Mouse (Mus musculus) heart, adult 2 months (tissue): ENCODE data around the gene Zfp663. TPM values are rescaled to one million over a fixed set of nuclear protein-coding genes. Genes with fewer than 3 reads are reported as not detected.

Source experiments
- DNase-seq, 2 experiments: peaks; one replicate each; pipeline ENCODE4 v3.0.0; 2021
- H3K27ac ChIP-seq: fragments of 200-600 bp; 2 replicates; pipeline ENCODE4 v1.8.1; 2022
- H3K27me3 ChIP-seq: fragments of 200-500 bp; 2 replicates; pipeline ENCODE4 v1.6.1; 2012; ENCODE audit warnings: mild to moderate bottlenecking, low read length, inconsistent platforms, mixed read lengths; ENCODE audit not compliant: control insufficient read depth, insufficient read depth
- H3K36me3 ChIP-seq: fragments of 200-500 bp; 2 replicates; pipeline ENCODE4 v1.6.1; 2012; ENCODE audit warnings: low read length, inconsistent platforms; ENCODE audit not compliant: control insufficient read depth, insufficient read depth
- H3K4me1 ChIP-seq: fragments of 200-500 bp; 2 replicates; pipeline ENCODE4 v1.6.1; 2011; ENCODE audit warnings: low read length; ENCODE audit not compliant: control insufficient read depth, insufficient read depth
- H3K4me3 ChIP-seq: fragments of 200-600 bp; 2 replicates; pipeline ENCODE4 v1.8.1; 2022
- H3K79me2 ChIP-seq: fragments of 200-500 bp; replicated peaks from 2 replicates; pipeline ENCODE4 v1.6.1; 2012; ENCODE audit warnings: mild to moderate bottlenecking, inconsistent platforms, low read length, moderate library complexity, mixed read lengths; ENCODE audit not compliant: control insufficient read depth, insufficient read depth
- H3K9ac ChIP-seq: fragments of 200-500 bp; 2 replicates; pipeline ENCODE4 v1.6.1; 2012; ENCODE audit warnings: low read depth, mild to moderate bottlenecking, control low read depth, inconsistent platforms, low read length, mixed read lengths
- CTCF ChIP-seq: fragments of 200-600 bp; IDR thresholded peaks from 2 replicates; pipeline ENCODE4 v1.8.1; 2022; ENCODE audit warnings: antibody characterized with exemption, mild to moderate bottlenecking, moderate library complexity
- EP300 ChIP-seq: fragments of 200-500 bp; IDR thresholded peaks from 2 replicates; pipeline ENCODE4 v1.6.1; 2011; ENCODE audit warnings: low read depth, low read length, control low read depth; ENCODE audit not compliant: insufficient read depth
- POLR2A ChIP-seq: fragments of 200-500 bp; IDR thresholded peaks from 2 replicates; pipeline ENCODE4 v1.6.1; 2011; ENCODE audit warnings: mild to moderate bottlenecking, low read depth, low read length, control low read depth; ENCODE audit not compliant: insufficient read depth
- WGBS: fragments of 180-500 bp; shearing (Covaris S2); methylation state at CpG from one replicate; pipeline ENCODE4 v1.1.7; 2018; 5-methylcytosine and 5-hydroxymethylcytosine counted together
- intact Hi-C: fragments of 180-260 bp; cut with DNase I; formaldehyde crosslinking; loops from one replicate; pipeline ENCODE4 v1.15.1; 2025
- polyA plus RNA-seq: library from polyadenylated mRNA; depleted of rRNA; stranded (reverse); fragments of >200 nt; gene quantifications from 2 replicates; pipeline ENCODE4 v1.2.3, GENCODE M21; 2012
- total RNA-seq, 2 experiments: library from RNA; stranded (reverse); gene quantifications; 2 replicates each; pipeline ENCODE4 v1.2.3; 2021

Zfp663 gene
- total and polyA plus RNA-seq, 3 experiments: not detected

DNA sequence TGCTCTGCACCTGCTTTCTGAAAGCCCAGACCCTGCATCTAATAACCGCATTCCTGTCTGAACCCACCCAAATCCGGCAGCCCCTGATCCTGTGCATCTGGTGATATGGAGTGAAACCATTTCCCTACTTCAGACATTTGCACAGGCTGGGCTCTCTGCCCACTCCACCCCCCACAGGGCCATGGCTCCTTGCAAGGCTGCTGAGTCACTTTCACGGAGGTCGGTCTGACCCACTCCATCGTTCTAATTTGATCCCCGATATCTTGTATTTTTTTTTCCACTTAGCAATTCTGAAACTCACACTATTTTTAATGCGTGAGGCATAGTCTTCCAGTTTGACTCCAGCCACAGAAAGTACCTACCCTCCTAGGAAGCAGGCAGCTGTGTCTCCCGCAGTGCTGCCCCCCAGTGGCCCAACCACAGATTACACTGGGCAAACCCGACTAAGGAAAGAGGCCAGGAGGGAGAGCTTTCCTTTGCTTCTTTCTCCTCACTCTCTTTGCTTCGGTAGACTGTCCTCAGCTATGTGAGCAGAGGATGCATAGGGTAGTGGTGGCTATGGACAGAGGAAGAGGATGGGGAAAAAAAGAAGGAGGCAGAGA, 39.3 kb upstream of the Zfp663 start:
- Histone ChIP-seq H3K79me2 (no peaks in the 10 kb centered on the region), H3K27me3 (no peaks in the 10 kb centered on the region), H3K4me3 (no peak overlapping the region), H3K27ac (no peak overlapping the region), H3K4me1 (peaks cover 1% of the 10 kb centered on the region), H3K9ac (no peak overlapping the region), H3K36me3 (no peaks in the 10 kb centered on the region)
- DNase-seq: peak; percentile 66 to 85
- WGBS: 24% methylated on average over 10 of the region's 10 CpGs
- intact Hi-C loops: loop anchor here (2.0 kb wide), 1 partner anchor 17 kb away; no protein-coding TSS in a partner anchor
- TF ChIP-seq POLR2A: no peak
- no peak for TF ChIP-seq EP300
- TF ChIP-seq CTCF: peak; percentile 88

- H3K4me1 ChIP-seq: peaks cover 3% of the 10 kb centered on the region
- no peaks in the 10 kb centered on the region for H3K79me2 ChIP-seq
- H3K27me3 ChIP-seq: no peaks in the 10 kb centered on the region
- H3K4me3 ChIP-seq: no peak overlapping the region
- no peaks in the 10 kb centered on the region for H3K36me3 ChIP-seq
- H3K27ac ChIP-seq: no peak overlapping the region
- no peak for TF ChIP-seq EP300
- intact Hi-C loops: no loop called here
- H3K9ac ChIP-seq: no peak overlapping the region
- DNase-seq: peak in 1 of 2 experiments; percentile 24
- 16% methylated on average over 6 of the region's 6 CpGs for WGBS
These were observed 36.8 kb upstream of the Zfp663 start for GRCm38 (mm10) chr2:165405351-165405750.

DNA sequence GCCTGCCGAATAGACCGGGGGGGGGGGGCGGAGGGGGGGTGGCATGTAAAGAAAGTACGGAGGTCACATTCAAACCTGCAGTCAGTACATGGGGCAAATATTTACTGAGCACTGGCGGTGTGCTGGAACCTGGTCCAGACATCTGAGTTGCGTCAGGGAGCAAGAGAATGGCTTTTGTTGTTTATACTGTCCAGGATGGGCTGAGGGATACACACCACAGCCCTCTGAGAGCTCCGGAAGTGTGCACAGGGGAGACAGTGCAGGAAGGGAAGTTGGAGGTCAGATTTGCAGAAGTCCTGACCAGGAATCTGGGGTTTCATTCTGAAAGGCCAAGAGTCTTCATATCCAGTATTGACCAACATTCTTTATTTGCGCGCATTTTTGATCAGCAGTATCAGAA, 36.4 kb upstream of the Zfp663 start:
- no peak overlapping the region for H3K9ac ChIP-seq
- no peaks in the 10 kb centered on the region for H3K27me3 ChIP-seq
- DNase-seq: peak in 1 of 2 experiments; percentile 18
- intact Hi-C loops: no loop called here
- 39% methylated on average over 9 of the region's 9 CpGs for WGBS
- no peaks in the 10 kb centered on the region for H3K36me3 ChIP-seq
- no peak overlapping the region for H3K4me3 ChIP-seq
- peaks cover 3% of the 10 kb centered on the region for H3K4me1 ChIP-seq
- TF ChIP-seq CTCF: no peak
- TF ChIP-seq POLR2A: no peak
- TF ChIP-seq EP300: no peak
- no peaks in the 10 kb centered on the region for H3K79me2 ChIP-seq
- no peak overlapping the region for H3K27ac ChIP-seq

DNA sequence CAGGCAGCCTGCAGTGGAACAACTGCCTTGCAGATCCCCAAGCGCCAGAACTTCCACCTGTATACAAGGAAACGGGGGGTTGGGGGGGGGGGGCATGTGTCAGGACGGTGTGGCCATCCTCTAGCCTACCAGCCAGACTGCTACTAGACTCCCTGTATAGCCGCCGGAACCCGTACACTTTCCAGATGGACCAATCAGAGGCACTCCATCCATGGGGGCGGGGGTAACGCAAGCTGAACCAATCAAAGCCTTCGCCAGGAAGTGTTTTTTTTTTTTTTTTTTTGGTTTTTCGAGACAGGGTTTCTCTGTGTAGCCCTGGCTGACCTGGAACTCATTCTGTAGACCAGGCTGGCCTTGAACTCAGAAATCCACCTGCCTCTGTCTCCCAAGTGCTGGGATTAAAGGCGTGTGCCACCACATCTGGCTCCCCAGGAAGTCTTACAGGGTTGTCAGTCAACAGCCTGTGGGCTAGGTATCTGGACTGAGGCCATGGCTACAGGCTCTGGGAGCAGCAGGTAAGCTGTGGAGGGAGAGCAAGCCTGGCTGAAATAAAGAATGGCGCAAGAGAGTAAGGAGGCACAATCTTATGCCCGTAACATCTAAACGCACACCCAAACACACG, 29.7 kb upstream of the Zfp663 start:
- Histone ChIP-seq H3K27ac (no peak overlapping the region), H3K36me3 (no peaks in the 10 kb centered on the region), H3K27me3 (no peaks in the 10 kb centered on the region), H3K4me3 (no peak overlapping the region), H3K79me2 (no peaks in the 10 kb centered on the region), H3K4me1 (peaks cover 1% of the 10 kb centered on the region; the same call in 1 of the 2 replicates), H3K9ac (no peak overlapping the region)
- TF ChIP-seq POLR2A (no peak), EP300 (no peak), CTCF (no peak)
- intact Hi-C loops: no loop called here
- WGBS: 83% methylated on average over 15 of the region's 15 CpGs
- no peak for DNase-seq

GRCm38 (mm10) chr2:165397502-165398163, 29.1 kb upstream of the Zfp663 start:
- peak; percentile 49 to 52 for DNase-seq
- no peaks in the 10 kb centered on the region for H3K27me3 ChIP-seq
- H3K27ac ChIP-seq: no peak overlapping the region; the same call in 1 of the 2 replicates

More at GRCm38 (mm10) chr2:165397502-165398163, 29.1 kb upstream of the Zfp663 start:
- Histone ChIP-seq H3K36me3 (no peaks in the 10 kb centered on the region), H3K4me3 (no peak overlapping the region), H3K4me1 (peaks cover 1% of the 10 kb centered on the region; the same call in 1 of the 2 replicates), H3K9ac (no peak overlapping the region), H3K79me2 (no peaks in the 10 kb centered on the region)
- WGBS: 72% methylated on average over 23 of the region's 23 CpGs
- no peak for TF ChIP-seq CTCF
- TF ChIP-seq POLR2A: no peak
- no peak for TF ChIP-seq EP300
- intact Hi-C loops: no loop called here
